Mouse (Mus musculus): Measurements from ENCODE around the gene Vps33b.

Gene Vps33b

DNA sequence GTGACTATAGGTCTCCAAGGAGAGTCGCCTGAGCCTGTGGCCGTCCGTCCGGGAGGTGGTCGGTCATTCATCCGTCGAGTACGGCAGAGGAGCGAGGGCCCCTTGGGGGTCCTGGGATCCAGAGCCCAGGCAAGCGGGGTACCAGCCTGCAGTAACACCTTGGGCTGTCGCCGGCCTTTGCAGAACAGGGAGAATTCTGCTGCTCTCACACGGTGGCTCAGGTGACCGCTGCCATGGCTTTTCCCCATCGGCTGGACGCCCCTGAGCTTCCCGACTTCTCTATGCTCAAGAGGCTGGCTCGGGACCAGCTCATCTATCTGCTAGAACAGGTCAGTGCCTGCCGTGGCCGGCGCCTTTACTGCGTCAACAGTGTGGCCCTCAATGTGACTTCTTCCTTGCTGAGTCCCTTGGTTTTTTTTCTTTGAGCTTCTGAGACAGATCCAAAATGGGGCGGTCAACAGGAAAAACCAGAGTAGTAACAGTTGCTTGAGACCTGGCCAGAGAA, 354 bp downstream of the Vps33b start:
- DNase-seq (ENCODE audit: low spot score): no peak

DNA sequence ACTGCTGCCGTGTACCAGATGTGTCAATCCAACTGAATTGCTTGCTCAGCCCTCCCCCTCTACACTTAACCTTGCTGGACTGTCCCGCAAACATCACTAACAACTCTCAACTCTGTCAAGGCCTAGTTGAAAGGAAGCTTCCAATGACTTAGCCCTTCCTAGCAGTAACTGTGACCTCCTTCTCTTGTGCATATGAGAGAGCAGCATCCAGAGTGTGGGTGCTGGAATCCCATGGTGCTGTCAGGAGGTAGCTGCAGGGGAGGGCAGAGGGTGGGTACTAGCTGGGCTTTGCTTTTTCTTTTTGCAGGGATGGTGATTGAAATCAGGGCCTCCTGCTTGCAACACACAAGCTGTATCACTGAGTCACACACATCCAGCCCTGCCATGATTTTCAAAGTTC, 4.0 kb downstream of the Vps33b start:
- no peak for DNase-seq (ENCODE audit: low spot score)

DNA sequence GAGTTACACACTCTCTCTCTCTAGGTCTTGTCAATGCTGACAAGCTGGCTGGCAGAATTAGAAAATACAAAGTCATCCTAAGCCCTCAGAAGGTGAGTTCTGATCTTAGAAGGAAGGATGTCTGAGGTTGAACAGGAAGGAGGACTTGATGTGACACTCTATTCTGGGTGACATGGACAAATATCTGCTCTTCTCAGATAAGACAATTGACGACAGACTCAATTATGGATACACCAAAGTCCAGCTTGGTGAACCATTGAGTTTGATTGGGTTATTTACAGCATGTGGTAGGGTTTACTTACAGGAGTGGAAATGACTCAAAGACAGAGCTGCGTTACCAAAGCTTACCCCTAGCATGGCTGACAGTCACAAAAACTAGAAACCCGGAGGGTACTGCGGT, 6.9 kb downstream of the Vps33b start:
- no peak for DNase-seq (ENCODE audit: low spot score)

DNA sequence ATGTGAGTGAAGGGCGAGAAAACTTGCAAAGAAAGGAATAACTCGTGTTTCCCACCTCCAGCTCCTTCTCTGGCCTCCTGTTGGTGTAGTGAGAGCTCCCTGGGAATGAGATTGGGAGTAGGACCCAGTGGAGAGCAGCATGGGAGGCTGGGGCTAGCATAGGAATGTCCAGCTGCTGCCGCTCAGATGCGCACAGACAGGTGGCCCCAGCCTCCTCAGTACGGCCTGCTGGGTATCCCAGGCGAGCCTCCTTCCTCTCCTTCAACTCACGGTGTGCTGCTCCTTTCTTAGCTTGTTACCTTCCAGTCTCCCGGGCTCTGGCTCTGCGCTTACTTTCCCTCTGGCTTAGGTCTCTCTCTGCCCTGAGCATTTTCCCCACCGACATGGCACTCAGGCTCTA, 10.6 kb downstream of the Vps33b start:
- no peak for DNase-seq (ENCODE audit: low spot score)

DNA sequence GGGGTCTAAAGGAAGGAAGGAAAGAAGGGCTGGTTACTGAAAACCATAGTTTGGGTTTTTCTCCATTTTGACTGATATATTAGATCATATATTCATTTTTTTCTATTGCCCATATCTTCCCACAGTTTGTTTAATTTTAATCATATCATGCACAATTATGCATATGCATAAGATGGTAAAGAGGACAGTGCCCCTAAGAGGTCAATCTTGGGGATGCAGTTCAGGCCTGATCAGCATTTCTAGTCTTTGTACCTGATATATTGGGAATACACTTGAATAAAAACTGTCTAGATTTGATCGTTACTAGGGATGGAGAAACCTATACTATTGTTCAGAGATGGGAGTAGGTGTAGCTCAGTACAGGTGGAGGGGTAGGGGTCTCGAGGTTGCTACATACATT, 11.5 kb downstream of the Vps33b start:
- no peak for DNase-seq (ENCODE audit: low spot score)

DNA sequence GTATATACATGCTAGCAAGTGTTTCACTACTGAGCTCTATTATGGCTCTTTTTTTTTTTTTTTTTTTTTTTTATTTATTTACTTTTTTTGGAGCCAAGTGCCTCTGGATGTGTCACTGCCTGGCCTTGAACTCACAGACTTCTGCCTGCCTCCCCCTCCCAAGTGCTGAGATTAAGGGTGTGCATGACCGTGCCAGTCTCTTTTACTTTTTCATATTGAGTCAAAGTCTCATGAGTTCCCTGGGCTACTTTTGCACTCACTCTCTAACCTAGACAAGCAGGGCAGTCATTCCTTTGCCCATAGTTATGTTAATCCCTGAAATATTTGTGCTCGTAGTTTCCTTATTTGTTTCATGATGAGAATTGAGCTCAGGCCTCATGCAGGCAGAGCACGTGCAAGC, 12.2 kb downstream of the Vps33b start:
- DNase-seq (ENCODE audit: low spot score): no peak

DNA sequence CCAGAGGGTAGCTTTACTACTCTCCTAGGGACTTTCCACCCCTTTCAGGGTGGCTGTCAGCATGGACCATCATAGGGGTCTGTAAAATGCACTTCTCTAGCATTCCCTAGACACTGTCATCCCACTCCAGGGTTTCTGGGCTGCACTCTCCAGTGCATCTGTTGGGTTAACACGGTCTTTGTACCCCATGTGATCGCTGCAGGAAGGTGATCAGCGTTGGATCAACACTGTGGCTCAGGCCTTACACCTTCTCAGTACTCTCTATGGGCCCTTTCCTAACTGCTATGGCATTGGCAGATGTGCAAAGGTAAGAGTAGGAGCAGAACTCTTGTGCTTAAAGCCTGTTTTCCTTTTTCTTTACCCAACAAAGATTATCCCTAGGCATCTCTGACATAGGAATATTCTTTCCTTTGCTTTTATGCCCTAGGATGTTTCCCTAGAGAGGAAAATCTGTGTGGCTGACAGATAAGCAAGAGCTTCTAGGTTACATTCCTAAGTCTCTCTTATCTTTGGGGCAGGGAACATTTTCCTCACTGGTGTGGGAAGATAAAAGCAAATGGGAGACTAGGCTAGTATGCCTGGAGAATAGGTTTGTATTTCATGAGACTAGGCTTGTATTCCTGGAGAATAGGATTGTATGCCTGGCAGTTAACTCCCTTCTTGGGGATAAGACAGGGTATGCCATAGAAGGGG, 13.9 kb downstream of the Vps33b start:
- DNase-seq (ENCODE audit: low spot score): no peak

DNA sequence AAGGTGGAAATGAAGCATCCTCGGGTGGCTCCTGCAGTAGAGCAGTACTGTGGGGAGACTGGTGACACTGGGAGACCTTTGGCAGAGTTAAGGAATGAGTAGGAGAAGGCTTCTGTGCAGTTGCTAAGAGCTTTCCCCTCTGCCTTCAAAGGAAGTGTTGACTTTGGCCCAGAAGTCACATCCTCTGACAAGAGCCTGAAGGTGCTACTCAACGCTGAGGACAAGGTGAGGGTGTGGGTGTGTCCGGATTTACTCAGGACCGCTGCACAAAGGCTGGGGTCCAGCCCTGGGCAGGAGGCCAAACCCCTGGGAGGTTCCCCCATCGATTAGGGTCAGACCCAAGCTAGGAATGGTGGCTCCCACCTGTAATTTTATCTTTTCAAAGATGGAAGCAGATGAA, 14.9 kb downstream of the Vps33b start:
- no peak for DNase-seq (ENCODE audit: low spot score)

DNA sequence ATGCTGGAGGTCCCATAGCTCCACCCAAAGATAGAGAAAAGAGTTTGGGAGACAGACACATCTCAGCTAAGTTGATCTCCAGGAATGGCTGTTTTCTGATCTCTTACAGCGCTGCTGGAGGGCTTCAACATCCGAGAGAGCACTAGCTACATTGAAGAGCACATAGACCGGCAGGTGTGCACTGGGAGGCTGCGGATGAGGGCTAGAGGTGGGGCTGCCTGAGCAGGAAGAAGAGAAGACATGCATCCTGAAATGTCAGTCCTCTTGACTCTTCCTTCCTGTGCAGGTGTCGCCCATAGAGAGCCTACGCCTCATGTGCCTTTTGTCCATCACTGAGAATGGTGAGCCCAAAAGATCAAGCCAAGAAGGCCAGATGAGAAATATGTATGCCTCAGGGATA, 16.3 kb downstream of the Vps33b start:
- no peak for DNase-seq (ENCODE audit: low spot score)

DNA sequence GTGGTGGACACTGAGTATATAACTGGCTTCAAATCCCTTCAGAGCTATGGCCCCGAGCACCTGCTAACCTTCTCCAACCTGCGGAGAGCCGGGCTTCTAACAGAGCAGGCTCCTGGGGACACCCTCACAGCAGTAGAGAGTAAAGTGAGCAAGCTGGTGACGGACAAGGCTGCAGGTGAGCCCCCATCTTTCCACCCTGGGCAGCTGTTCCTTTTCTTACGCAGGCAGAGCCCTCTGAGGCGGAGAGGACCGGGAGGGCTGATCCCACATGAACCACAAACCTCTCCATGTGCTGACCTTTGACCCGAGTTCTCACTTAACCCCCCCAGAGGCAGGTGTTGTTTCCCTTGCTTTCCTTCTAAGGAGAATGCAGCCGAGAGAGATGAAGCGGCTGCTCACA, 18.3 kb downstream of the Vps33b start:
- no peak for DNase-seq (ENCODE audit: low spot score)

DNA sequence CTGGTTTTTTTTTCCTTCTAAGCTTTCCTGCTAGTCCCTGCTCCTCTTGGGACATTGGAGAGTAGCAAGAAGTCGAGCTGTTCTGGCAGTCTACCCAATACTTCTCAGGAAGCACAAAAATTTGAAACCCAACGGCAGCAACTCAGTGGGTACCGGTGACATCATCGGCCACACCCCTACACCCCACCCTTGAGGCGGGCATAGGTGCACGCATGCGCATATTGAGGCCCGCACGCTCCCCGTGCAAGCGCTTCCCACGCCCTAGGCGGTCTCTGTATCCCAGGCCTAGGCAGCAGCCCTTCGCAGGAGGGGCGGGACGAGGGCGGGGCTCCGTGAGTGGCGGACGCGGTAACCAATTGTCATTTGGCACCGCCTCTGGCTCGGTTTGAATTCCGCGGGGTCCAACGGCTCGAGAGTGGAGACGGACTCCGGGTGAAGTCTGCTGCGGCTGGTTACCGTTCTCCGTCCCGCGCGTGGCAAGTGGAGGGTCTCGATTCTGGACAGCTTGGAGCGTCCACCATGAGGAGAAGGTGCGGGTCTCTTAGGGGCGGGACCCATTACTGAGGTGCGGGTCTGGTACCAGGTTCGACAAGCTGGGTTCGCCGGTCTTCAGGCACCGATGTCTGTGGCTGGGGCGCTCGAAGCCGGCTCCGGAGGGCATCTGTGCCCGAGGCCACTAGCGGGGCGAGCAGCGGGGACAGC, 24.8 kb downstream of the Vps33b start, which contains the start of gene Prc1:
Prc1 (plus strand) TSS at position 389 of the 702 bp plus-strand sequence.
- peak; percentile 98 for DNase-seq (ENCODE audit: low spot score)

DNA sequence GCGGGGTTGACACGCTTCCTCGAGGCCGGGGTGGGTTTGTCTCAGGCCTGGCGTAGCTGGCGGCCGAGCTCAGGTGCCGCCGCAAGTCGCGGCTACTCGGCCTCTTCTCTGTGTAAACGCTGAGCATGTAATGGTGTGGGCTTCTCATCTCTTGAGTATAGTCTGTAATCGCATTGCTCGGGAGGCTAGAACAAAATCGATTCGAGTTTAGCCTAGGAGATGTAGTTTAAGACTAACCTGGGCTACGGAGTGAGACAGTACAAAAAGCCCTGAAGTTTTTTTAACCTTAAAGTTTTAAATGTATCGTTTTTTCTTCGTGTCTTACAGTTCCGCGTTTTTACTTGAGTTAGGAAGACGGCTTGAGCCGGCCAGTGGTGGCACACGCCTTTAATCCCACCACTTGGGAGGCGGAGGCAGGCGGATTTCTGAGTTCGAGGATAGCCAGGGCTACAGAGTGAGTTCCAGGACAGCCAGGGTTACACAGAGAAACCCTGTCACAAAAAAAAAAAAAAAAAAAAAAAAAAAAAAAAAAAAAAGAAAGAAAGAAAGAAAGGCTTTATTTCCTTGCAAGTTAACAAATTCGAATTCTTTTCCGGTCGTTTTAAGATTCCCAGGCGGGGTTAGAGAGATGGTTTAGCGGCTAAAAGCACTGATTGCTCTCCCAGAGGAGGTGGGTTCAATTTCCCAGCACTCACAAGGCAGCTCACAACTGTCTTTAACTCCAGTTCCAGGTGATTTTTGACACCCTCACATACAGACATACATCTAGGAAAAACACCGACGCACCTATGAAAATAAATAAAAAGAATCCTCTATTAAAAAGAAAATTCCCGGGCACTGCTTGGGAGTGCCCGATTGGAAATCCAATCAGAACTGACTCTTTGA, 25.6 kb downstream of the Vps33b start:
- DNase-seq (ENCODE audit: low spot score): no peak

DNA sequence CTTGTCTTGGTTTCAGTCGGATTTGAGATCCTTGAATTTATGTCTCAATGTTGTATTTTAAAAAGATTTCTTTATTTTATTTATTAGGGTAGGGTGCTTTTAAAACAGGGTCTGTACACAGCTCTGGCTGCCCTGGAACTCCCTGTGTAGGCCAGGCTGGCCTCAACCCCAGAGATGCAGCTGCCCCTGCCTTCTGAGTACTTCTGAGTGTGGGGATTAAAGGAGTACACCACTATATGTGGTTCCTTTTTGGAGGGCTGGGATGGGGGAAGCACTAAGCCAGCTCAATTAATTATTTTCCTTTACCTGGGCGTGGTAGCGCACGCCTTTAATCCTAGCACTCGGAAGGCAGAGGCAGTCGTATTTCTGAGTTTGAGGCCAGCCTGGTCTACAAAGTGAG, 27.0 kb downstream of the Vps33b start:
- DNase-seq (ENCODE audit: low spot score): no peak

DNA sequence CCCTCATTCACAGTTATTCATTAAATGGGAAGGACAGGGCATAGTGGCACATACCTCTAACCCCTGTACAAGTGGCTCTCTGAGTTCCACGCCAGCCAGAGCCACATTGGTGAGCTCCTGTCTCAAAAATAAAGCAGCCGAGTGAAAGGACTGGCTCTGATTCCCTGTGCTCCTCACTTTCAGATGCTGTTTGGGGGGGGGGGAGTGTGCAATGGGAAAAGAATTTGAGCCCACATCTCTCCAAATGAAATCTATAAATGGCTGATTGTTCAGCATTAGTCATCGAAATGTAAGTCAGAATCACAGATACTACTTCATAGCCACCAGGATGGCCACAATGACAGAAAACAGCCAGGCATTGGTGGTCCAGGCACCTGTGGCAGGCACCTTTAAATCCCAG, 27.6 kb downstream of the Vps33b start:
- DNase-seq (ENCODE audit: low spot score): no peak

DNA sequence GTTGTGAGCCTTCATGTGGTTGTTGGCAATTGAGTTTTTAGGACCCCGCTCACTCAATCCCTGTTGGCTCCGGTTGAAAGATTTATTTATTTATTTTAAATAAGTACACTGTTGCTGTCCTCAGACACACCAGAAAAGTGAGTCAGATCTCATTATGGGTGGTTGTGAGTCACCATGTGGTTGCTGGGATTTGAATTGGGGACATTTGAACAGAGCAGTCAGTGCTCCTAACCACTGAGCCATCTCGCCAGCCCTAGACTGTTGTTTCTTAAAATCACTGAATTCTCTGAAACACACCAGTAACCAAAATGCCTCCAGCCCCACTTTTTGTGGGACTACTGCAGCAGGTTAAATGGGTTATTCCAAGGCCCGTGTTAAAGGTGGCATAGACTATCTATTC, 29.3 kb downstream of the Vps33b start:
- no peak for DNase-seq (ENCODE audit: low spot score)

DNA sequence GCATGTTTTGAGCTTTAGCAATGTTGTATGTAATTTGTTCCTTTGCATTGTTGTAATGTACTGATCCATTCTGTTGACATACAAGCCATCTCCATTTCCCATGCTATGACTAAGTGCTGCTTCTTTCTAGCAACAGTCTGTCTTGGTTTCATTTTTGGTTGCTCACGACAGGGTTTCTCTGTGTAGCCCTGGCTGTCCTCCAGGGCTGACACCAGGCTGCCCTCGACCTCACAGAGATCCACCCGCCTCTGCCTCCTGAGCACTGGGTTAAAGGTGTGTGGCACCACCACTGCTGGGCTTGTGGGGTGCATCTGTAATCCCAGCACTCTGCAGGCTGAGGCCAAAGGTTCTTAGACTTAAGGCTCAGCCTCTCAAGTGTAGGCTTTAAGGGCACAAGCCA, 30.1 kb downstream of the Vps33b start:
- DNase-seq (ENCODE audit: low spot score): no peak

DNA sequence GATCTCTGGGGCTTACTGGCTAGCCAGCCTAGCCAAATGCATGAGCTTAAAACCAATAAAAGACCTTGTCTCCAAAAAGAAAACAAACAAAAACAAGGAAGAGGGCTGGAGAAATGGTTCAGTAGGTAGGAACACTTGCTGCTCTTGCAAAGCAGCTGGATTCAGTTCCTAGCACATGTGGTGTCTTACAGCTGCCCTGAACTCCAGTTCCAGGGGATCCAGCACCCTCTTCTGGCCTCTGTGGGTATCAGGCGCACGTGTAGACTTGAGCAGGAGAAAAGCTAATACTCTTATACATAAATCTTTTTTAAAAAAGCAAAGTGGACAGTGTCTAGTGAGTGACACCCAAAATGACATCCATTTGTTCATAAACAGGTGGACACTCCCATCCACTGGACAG, 32.1 kb downstream of the Vps33b start:
- no peak for DNase-seq (ENCODE audit: low spot score)

DNA sequence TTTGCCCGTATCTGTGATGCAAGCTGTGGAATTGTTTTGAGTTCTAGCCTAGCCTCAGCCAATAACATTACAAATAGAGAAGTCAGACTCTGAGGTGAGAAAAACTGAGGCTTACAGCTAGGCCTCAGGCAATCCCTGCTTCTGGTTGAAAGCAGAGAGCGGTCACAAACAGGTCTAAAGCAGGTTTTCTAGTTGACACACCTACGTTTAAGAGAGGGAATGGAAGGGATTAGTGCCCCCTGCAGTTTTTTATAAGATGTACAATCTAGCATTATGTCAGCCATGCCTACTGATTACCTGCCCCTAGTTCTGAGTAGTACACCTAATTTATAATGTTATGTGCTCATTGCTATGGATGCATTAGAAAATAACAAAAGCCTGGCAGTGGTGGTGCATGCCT, 38.3 kb downstream of the Vps33b start:
- DNase-seq (ENCODE audit: low spot score): no peak

DNA sequence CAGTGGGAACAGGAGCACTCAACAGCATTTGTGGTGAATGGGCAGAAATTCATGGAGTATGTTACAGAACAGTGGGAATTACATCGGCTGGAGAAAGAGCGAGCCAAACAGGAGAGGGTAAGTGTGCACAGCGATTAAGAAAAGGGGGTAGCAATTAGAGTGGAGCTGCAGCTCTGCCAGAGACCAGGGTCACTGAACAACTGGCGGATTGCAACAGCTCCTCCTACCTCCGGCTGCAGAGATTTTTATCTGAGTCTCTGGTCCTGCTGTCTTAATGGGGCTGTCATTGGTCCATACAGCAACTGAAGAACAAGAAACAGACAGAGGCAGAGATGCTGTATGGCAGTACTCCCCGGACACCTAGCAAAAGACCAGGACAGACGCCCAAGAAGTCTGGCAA, 41.3 kb downstream of the Vps33b start:
- no peak for DNase-seq (ENCODE audit: low spot score)

DNA sequence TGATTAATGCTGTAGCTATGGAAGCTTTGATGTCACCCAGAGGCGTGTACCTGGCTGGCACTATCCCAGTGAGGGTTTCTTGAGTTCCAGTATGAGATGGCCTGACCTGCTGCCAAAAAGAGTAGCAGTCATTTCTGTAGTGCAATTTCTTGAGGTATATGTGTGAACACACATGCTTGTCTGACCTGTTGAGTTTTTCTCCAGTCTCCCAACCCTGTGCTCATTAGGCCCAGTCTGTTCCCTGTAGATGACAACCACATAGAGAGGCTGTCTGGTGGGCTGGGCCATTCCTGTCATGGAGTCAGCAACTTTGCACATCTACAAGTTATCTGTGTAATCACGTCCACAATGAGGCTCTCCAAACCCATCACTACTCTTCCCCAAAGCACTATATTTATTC, 46.3 kb downstream of the Vps33b start:
- no peak for DNase-seq (ENCODE audit: low spot score)

DNA sequence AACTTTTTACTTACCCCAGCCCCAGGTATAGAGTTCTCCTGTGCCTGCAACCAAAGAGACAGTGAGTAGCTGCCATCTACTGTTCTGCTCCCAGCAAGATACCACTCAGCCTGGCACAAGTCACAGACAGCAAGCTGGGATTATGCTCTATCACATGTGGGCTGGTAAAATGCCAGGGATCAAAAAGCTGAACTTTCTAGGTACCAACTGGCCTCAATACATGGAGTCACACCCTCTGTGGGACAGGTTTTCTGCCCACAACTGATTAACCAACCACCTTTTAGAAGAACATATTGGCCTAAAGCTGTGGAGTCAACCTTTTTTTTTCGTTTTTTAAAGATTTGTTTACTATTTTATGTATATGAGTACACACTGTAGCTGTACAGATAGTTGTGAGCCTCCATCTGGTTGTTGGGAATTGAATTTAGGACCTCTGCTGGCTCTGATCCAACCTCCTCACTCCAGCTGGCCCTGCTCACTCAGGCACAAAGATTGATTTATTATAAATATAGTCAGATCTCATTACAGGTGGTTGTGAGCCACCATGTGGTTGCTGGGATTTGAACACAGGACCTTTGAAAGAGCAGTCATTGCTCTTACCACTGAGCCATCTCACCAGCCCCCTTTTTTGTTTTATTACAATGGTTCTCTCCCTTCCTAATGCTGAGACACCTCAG, 48.1 kb downstream of the Vps33b start:
- DNase-seq (ENCODE audit: low spot score): no peak

DNA sequence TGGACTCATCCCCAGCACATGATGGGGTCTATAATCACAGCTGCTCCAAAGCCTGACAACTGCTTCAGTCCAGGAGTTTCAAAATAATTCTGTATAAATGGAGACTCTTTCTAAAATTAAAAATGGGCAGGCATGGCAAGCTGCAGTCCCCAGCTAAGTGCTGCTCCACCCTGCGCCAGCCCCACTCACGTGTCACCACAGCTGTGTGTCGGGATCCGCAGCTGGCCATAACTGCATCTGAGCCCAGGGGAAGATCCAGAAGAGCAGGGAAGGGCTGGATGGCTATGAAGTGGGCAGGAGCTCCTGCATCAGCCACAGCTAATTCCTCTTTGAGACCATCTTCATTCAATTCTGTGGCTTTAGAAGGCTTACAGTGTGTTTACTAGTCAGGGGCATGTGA, 49.2 kb downstream of the Vps33b start:
- DNase-seq (ENCODE audit: low spot score): no peak
